Mouse (Mus musculus): ENCODE measurements around the gene Slc45a3. TPM values are rescaled to one million over a fixed set of nuclear protein-coding genes. Genes with fewer than 3 reads are reported as not detected.

Slc45a3 gene
- 1 to 10 TPM in 1 of 4 experiments, under 1 TPM in 3; 0.65 to 1.9 (median 0.79) TPM for total RNA-seq (2022)

- no peak for DNase-seq (ENCODE audit: low spot score in 2 of 2)
Measured at GRCm38 (mm10) chr1:131962606-131963084, at the start of gene Slc45a3. Gene Slc45a3 (plus strand): TSS chr1:131962967.

GRCm38 (mm10) chr1:131917634-131918033 is 45.1 kb upstream of the Slc45a3 start:
- no peak for DNase-seq (ENCODE audit: low spot score in 2 of 2)

DNA sequence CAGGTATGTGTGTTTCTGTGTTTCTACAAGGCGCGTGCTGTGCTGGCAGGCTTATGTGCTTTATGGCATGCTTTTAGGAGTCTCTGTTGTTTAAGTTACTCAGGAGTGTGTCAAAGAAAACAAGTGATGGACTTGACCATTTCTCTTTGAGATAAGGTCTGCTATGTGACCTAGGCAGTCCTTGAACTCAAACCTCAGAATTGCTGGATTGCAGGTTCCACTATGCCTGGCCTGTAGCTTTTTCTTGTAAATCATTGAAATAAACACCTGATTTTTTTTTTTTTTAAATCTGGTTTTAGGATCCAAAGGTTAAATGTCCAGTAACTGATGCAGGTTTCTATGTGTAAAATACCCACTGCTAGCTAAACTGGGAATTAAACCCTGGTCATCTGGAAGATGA is 43.7 kb upstream of the Slc45a3 start:
- no peak for DNase-seq (ENCODE audit: low spot score in 2 of 2)

GRCm38 (mm10) chr1:131922100-131922499 is 40.7 kb upstream of the Slc45a3 start:
- DNase-seq (ENCODE audit: low spot score in 2 of 2) = no peak

DNA sequence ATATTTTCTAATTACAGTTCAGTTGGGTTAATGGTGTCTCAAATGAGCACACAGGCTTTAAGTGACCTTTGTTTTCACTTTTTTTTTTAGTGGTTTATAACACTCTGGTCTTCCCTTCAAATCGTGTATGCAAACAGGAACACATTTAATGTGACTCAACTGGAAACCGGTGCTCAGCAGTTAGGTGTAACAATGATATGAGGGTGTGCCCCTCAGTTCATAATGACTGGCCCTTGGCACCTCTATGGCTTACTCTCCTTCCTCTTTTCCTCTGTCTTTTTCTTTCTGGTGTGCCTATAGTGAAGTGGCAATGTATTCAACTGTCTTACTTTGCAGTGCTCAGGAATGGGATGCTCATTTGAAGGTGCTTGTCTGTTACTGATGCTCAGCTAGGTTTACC is 29.3 kb upstream of the Slc45a3 start:
- no peak for DNase-seq (ENCODE audit: low spot score in 2 of 2)

GRCm38 (mm10) chr1:131937659-131938305 is 25.0 kb upstream of the Slc45a3 start:
- DNase-seq (ENCODE audit: low spot score in 2 of 2) = peak; percentile 46

- no peak for DNase-seq (ENCODE audit: low spot score in 2 of 2)
Measured at GRCm38 (mm10) chr1:131938811-131939210, 24.0 kb upstream of the Slc45a3 start.

GRCm38 (mm10) chr1:131940711-131941244 is 22.0 kb upstream of the Slc45a3 start:
- DNase-seq (ENCODE audit: low spot score in 2 of 2) = no peak

DNA sequence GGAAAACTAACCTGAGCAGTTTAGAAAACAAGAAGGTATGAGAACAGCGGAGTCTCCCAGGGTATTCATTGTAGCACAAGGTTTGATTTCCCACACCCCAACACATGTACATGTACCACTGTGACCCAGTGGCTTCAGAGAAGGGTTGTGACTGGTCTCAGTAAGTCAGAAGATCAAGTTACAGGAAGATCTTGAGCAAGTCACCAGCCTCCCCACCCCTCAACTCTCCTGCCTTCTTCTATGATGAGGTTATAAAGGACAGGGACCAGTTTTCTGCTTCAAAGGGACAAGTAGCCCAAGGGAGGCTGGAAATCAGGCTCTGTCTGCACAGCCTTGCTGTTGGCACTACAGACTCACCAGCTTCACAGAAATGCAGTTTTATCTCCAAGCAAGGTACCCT is 21.3 kb upstream of the Slc45a3 start:
- no peak for DNase-seq (ENCODE audit: low spot score in 2 of 2)

- no peak for DNase-seq (ENCODE audit: low spot score in 2 of 2)
Measured at GRCm38 (mm10) chr1:131942621-131943590, 19.9 kb upstream of the Slc45a3 start.

GRCm38 (mm10) chr1:131945674-131946440 is 16.9 kb upstream of the Slc45a3 start:
- DNase-seq (ENCODE audit: low spot score in 2 of 2) = no peak

DNA sequence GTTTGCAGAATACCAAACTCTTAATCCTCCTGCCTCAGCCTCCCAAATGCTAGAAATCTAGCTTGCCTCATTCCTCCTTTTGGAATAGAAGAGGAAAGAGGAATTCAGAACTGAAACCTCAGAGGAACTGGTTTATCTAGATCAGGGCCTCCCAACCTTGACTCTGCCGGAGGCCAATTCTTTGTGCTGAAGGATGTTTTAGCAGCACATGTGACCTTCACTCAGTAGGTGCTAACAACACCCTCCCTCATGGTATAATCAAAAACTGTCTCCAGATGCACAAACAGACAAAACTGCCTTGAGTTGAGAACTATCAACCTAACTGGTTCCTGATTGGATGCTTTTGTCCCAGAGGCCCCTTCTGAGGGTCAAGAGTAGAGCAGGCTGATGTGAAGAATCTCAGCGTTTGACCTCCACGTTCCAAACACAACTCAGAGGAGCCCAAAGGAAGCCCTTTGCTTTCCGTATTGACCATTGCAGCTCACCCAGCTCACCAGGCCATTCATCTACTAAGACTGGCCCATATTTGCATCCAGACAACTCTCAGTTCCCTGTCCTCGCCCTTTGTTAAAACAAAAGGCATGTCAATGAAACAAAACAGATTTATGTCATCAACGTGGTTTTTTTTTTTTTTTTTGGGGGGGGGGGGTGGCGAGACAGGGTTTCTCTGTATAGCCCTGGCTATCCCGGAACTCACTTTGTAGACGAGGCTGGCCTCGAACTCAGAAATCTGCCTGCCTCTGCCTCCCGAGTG is 16.1 kb upstream of the Slc45a3 start:
- no peak for DNase-seq (ENCODE audit: low spot score in 2 of 2)

- no peak for DNase-seq (ENCODE audit: low spot score in 2 of 2)
Measured at GRCm38 (mm10) chr1:131947997-131948525, 14.7 kb upstream of the Slc45a3 start.

GRCm38 (mm10) chr1:131954242-131954865 is 8.4 kb upstream of the Slc45a3 start:
- no peak for DNase-seq (ENCODE audit: low spot score in 2 of 2)

DNA sequence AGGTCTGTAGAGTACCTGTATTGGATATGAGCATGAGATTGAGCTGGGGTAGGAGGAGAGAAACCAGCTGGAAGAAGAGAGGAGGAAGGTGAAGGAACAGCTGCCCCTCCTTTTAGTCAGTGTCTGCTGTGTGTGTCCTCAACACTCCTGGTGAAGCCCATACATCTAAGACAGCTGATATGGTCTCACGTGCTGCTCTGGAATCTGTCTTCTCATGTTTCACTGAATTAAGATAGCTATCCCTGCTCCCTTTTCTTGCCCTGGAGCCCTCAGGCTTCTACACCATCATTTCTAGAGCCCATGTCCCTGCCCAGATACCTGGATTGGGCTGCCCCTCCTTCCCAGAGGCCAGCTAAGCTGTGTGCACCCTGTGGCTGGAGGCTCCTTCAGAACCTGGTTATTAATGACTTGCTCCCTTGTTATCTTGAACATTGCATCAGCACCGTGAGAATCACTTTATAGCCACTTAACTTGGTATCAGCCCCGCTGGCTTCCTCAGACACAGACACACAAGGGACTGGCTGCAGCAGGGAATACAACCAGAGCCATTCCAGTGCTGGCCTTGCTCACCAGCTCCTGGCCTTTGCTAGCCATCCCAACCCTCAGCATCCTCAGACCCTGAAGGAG is 7.5 kb upstream of the Slc45a3 start:
- DNase-seq (ENCODE audit: low spot score in 2 of 2) = no peak

- no peak for DNase-seq (ENCODE audit: low spot score in 2 of 2)
Measured at GRCm38 (mm10) chr1:131957416-131957815, 5.4 kb upstream of the Slc45a3 start.

DNA sequence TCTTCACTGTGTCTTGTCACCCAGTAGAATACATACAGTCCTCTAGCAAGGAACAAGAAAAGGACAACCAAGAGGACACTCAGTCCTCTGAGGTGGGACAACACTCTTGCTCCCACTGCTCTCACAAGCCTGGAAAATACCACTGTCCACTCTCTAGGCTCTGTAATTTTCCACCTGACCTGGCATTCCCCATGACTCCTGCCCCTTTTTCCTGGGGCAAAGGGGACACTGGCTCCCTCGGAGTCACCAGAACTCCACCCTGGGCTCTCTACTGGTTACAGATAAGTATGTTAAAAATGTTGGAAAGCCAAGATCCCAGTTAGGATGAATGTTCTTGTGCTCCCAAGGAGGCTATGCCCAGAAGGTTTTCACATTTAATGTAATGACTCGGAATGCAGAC is 1.8 kb upstream of the Slc45a3 start:
- no peak for DNase-seq (ENCODE audit: low spot score in 2 of 2)

DNA sequence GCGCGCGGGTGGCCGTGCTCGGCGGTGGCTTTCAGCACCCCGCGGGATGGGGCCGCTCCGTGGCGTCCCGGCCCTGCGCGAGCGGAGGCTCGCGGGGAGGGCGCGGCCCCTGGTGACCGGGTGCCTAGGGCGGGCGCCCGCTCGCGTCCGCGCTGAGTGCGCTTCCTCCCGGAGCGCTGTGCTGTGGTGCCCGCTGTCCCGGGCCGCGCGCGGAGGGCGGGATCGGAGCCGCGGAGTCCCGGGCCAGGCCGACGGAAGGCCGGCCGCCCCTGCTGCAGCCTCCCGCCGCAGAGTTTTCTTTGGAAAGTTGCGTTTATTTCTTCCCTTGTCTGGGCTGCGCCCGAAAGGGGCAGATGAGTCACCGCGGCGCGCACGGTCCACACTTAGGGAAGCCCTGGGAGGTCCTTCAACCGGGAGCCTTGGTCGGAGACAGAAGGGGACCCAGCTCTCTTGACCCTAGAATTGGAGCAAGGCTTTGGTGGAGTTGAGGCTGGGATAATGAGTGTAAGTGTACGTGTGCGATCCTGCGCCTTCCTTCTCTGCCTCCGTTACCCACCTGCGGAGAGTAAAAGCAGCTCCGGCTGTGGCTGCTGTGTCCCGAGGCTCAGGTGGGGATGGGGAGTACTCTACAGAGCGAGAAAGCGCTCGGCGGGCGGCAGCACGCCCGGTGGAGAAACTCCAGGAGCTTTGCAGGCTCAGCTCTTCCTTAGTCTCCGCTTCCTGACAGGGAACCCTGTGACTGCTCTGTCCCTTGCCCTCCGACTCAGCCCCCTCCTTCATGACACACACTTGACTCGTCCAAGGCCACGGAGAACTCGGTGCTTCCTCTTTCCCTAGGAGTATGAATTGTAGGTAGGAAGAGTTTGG is 551 bp downstream of the Slc45a3 start:
- no peak for DNase-seq (ENCODE audit: low spot score in 2 of 2)

Measured in left cerebral cortex, adult 8-10 months (tissue).